Mouse (Mus musculus) cerebellum, adult 2 months (tissue): ENCODE measurements around the gene Oaz2.

Experiments used
- CTCF ChIP-seq: fragments of 200-500 bp; IDR thresholded peaks from 2 replicates; pipeline ENCODE4 v1.5.1; 2011; ENCODE audit warnings: low read depth, mild to moderate bottlenecking, control low read depth, low read length, moderate library complexity, borderline replicate concordance; ENCODE audit not compliant: insufficient read depth
- POLR2A ChIP-seq: fragments of 200-500 bp; IDR thresholded peaks from 2 replicates; pipeline ENCODE4 v1.6.1; 2011; ENCODE audit warnings: low read length, control low read depth, borderline replicate concordance; ENCODE audit not compliant: insufficient read depth

GRCm38 (mm10) chr9:65700504-65700903 is 32.7 kb downstream of the Oaz2 start:
- no peak for TF ChIP-seq POLR2A
- no peak for TF ChIP-seq CTCF
